Mouse (Mus musculus) liver, adult 2 months (tissue): ENCODE data around the gene Porcn. TPM values are rescaled to one million over a fixed set of nuclear protein-coding genes. Genes with fewer than 3 reads are reported as not detected.

Experiments
- DNase-seq: peaks from one replicate; pipeline ENCODE4 v3.0.0-alpha.2; 2011; ENCODE audit warnings: low read depth, low spot score; ENCODE audit errors: extremely low read depth
- H3K27ac ChIP-seq: fragments of 200-500 bp; replicated peaks from 2 replicates; pipeline ENCODE4 v1.5.1; 2012; ENCODE audit warnings: low read depth, mild to moderate bottlenecking, control low read depth, inconsistent platforms, low read length; ENCODE audit not compliant: insufficient read depth
- H3K27me3 ChIP-seq: fragments of 200-500 bp; 2 replicates; pipeline ENCODE4 v1.6.1; 2012; ENCODE audit warnings: mild to moderate bottlenecking, moderate library complexity, low read length, inconsistent platforms; ENCODE audit not compliant: control insufficient read depth, insufficient read depth
- H3K36me3 ChIP-seq: fragments of 200-500 bp; 2 replicates; pipeline ENCODE4 v1.6.1; 2012; ENCODE audit warnings: low read length, inconsistent platforms; ENCODE audit not compliant: control insufficient read depth, insufficient read depth
- H3K4me1 ChIP-seq: fragments of 200-500 bp; 2 replicates; pipeline ENCODE4 v1.6.1; 2011; ENCODE audit warnings: low read length; ENCODE audit not compliant: control insufficient read depth, insufficient read depth
- H3K4me3 ChIP-seq: fragments of 200-500 bp; 2 replicates; pipeline ENCODE4 v1.5.1; 2011; ENCODE audit warnings: low read depth, mild to moderate bottlenecking, control low read depth, low read length, moderate library complexity; ENCODE audit not compliant: insufficient read depth
- H3K79me2 ChIP-seq: fragments of 200-500 bp; 2 replicates; pipeline ENCODE4 v1.6.1; 2012; ENCODE audit warnings: inconsistent platforms, mild to moderate bottlenecking, low read length, moderate library complexity; ENCODE audit not compliant: control insufficient read depth, insufficient read depth
- H3K9ac ChIP-seq: fragments of 200-500 bp; 2 replicates; pipeline ENCODE4 v1.6.1; 2012; ENCODE audit warnings: low read depth, mild to moderate bottlenecking, control low read depth, inconsistent platforms, low read length
- CTCF ChIP-seq: fragments of 200-500 bp; IDR thresholded peaks from 2 replicates; pipeline ENCODE4 v1.5.1; 2011; ENCODE audit warnings: low read depth, low read length, control low read depth
- POLR2A ChIP-seq: fragments of 200-500 bp; IDR thresholded peaks from 2 replicates; pipeline ENCODE4 v1.6.1; 2011; ENCODE audit warnings: low read length, control low read depth; ENCODE audit not compliant: insufficient read depth; ENCODE audit errors: extremely low read depth
- WGBS: fragments of 180-500 bp; shearing (Covaris S2); methylation state at CpG from one replicate; pipeline ENCODE4 v1.1.7; 2018; 5-methylcytosine and 5-hydroxymethylcytosine counted together
- polyA plus RNA-seq: library from polyadenylated mRNA; depleted of rRNA; stranded (reverse); fragments of >200 nt; gene quantifications from 2 replicates; pipeline ENCODE4 v1.2.3, GENCODE M21; 2012; rRNA removed
- total RNA-seq: library from RNA; depleted of rRNA; stranded (reverse); fragments of >200 nt; gene quantifications from 2 replicates; pipeline ENCODE4 v1.2.3, GENCODE M21; 2014; rRNA removed

Gene Porcn
- total and polyA plus RNA-seq, 2 experiments, result 1.9 to 12.6 TPM

DNA sequence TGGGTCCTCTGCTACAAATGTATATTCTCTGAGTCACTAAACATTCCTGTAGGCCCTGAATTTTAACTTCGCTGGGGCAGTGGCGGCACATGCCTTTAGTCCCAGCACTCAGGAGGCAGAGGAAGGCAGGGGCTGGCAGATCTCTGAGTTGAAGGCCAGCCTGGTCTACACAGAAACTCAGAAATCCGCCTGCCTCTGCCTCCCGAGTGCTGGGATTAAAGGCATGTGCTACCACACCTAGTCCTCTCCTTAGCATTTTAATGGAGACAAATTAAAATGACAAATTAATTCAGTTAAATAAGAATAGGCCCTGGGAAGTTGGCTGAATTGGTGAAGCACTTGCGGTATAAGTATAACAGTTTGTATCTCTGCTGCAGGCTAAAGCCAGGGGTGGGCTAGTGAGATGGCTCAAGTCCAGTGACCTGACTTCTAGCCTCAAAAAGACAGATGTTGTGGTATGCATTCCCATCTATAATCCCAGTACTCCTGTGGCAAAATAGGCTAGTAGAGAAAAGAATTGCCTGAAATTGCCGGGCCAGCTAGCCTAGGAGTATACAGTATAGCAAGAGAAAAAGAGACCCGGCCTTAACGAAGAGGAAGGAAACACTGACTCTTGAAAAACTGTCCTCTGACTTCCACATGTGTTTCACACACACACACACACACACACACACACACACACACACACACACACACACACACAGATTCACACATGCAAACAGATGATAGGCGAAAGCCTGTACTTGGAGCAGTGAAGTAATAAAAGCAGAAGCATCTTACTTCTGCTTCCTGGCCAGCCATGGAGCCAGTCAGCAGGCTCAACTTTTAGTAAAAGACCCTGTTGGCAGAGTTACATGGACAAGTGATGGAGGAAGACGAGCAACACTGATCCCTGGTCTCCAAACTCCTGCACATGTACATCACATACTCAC lies 38.3 kb downstream of the Porcn start:
- TF ChIP-seq POLR2A (no peak), CTCF (no peak)
- no peaks in the 10 kb centered on the region for H3K4me1 ChIP-seq
- H3K36me3 ChIP-seq, result no peaks in the 10 kb centered on the region
- no peak for DNase-seq
- no peak overlapping the region for H3K4me3 ChIP-seq
- WGBS, result 89% methylated on average over 10 of the region's 10 CpGs
- H3K27ac ChIP-seq, result no peak overlapping the region
- H3K9ac ChIP-seq, result no peak overlapping the region
- H3K27me3 ChIP-seq, result no peaks in the 10 kb centered on the region
- no peaks in the 10 kb centered on the region; the same call in 1 of the 2 replicates for H3K79me2 ChIP-seq

DNA sequence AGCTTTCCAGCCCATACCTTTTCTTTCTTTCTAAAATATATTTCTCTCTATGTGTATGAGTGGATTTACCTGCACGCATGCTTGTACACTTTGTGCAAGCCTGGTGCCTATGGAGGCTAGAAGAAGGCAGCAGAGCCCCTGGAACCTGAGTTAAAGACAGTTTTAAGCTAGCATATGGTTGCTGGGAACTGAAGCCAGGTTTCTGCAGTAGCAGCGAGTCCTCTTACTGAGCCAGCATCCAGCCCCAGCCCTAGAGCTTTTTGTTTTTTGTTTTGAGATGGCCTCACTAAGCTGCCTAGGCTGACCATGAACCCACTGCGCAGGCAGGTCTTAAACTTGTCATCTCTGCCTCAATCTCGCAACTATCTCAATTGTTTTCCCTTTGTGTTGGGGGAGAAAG lies 41.9 kb downstream of the Porcn start:
- H3K79me2 ChIP-seq, result no peaks in the 10 kb centered on the region; the same call in 1 of the 2 replicates
- WGBS, result 100% methylated on average over 4 of the region's 4 CpGs
- H3K4me1 ChIP-seq, result no peaks in the 10 kb centered on the region
- DNase-seq, result no peak
- no peak overlapping the region for H3K9ac ChIP-seq
- TF ChIP-seq POLR2A (no peak), CTCF (no peak)
- no peaks in the 10 kb centered on the region for H3K36me3 ChIP-seq
- H3K4me3 ChIP-seq, result no peak overlapping the region
- H3K27ac ChIP-seq, result no peak overlapping the region
- no peaks in the 10 kb centered on the region for H3K27me3 ChIP-seq

DNA sequence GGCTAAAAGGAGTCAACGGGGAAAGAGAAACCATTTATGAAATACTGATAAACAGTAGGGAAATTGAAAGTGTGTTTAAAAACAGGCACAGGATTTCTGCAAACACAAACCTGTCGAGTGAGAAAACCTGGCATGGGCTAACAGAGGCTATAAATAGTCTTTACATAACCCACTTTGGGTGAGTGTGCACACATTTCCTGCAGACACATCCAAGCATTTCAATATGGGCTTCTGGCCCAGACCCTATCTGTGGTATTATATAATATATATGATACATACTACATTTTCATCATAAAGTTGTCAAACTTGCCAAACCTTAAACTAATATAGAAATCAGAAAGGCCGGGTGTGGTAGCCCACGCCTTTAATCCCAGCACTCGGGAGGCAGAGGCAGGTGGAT lies 43.2 kb downstream of the Porcn start:
- H3K4me3 ChIP-seq, result no peak overlapping the region
- WGBS, result 59% methylated on average over 5 of the region's 5 CpGs
- H3K9ac ChIP-seq, result no peak overlapping the region
- no peak overlapping the region for H3K27ac ChIP-seq
- no peaks in the 10 kb centered on the region; the same call in 1 of the 2 replicates for H3K79me2 ChIP-seq
- TF ChIP-seq POLR2A, result no peak
- TF ChIP-seq CTCF, result no peak
- no peak for DNase-seq
- no peaks in the 10 kb centered on the region for H3K4me1 ChIP-seq
- H3K27me3 ChIP-seq, result no peaks in the 10 kb centered on the region
- no peaks in the 10 kb centered on the region for H3K36me3 ChIP-seq

DNA sequence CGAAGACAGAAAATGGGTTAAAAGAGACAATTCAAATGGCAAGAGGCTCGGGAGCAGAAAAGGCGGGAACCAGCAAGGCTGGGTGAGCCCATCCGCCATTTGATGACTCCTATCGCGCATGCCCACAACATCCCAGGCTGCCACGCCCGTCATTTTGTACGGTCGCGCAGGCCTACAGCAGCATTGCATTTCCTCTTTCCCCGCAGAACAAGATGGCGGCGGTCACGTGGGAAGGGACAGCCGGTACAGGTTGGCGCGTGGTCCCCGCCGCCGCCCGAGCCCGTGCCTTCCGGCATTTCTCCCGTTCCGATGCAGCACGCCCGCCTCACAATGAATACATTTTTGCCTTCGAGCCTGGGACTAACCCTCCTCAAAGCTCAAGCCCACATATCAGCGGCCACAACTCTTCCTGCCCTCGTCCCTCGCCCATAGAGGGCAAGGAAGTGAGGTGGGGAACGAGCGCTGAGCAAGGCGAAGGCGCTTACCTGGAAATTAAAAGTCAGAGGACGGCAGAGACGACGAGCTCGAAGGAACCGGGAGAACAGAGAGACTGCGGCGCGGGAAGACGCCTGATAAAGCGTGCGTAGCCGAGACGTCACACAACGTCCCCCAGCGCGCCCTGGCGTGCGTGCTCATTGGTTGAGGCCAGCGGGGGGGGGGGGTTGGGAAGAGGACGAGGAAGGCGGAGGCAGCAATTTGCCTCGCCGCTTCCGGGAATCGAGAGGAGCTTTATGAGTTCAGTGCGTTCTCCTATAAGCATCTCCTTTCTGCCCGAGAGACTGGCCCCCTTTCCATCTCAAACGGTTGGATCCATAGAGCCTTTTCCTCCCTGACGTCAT lies 61.0 kb downstream of the Porcn start, which contains the start of gene Rbm3:
Rbm3 (minus strand) TSS at position 728 of the 839 bp plus-strand sequence.
- peaks cover 4% of the 10 kb centered on the region; the same call in 1 of the 2 replicates for H3K4me1 ChIP-seq
- H3K4me3 ChIP-seq, result peak within 1 kb of the TSS; percentile 97
- H3K9ac ChIP-seq, result peak within 1 kb of the TSS; percentile 95
- H3K79me2 ChIP-seq, result 0 out of 2 replicates have a peak, but pooled peaks cover 3% of the 10 kb centered on the region
- peaks cover 24% of the 10 kb centered on the region for H3K36me3 ChIP-seq
- DNase-seq, result peak; percentile 64
- TF ChIP-seq CTCF, result no peak
- peak; percentile 71 for TF ChIP-seq POLR2A
- under 1% methylated on average over 47 of the region's 65 CpGs for WGBS
- peak within 1 kb of the TSS; percentile 99 for H3K27ac ChIP-seq
- H3K27me3 ChIP-seq, result no peaks in the 10 kb centered on the region

Other genes starting within 250 kb of the Porcn start
- gene Gata1, start 228.5 kb downstream of the Porcn start, total RNA-seq, result 0.09 TPM in 1 of 2 replicates, not detected in the other
- gene Gata1, start 228.5 kb downstream of the Porcn start, polyA plus RNA-seq, result 0.06 TPM in 1 of 2 replicates, not detected in the other
- not detected in 2 replicates for gene Glod5, start 188.0 kb downstream of the Porcn start, total RNA-seq
- not detected in 2 replicates for gene Glod5, start 188.0 kb downstream of the Porcn start, polyA plus RNA-seq
- 3.5 and 4.6 TPM in 2 replicates for gene Suv39h1, start 131.8 kb downstream of the Porcn start, total RNA-seq
- 4.3 and 4.4 TPM in 2 replicates for gene Suv39h1, start 131.8 kb downstream of the Porcn start, polyA plus RNA-seq
- 1.6 and 2.2 TPM in 2 replicates for gene Was, start 116.0 kb downstream of the Porcn start, total RNA-seq
- 0.83 and 1.7 TPM in 2 replicates for gene Was, start 116.0 kb downstream of the Porcn start, polyA plus RNA-seq
- gene Wdr13, start 73.6 kb downstream of the Porcn start, total RNA-seq, result 16.7 and 18.5 TPM in 2 replicates
- 44.1 and 49.8 TPM in 2 replicates for gene Wdr13, start 73.6 kb downstream of the Porcn start, polyA plus RNA-seq
- gene Rbm3, start 60.6 kb downstream of the Porcn start, total RNA-seq, result 61.7 and 67.0 TPM in 2 replicates
- gene Rbm3, start 60.6 kb downstream of the Porcn start, polyA plus RNA-seq, result 13.2 and 24.3 TPM in 2 replicates
- 0.92 and 1.9 TPM in 2 replicates for gene Tbc1d25, start 30.3 kb downstream of the Porcn start, total RNA-seq
- gene Tbc1d25, start 30.3 kb downstream of the Porcn start, polyA plus RNA-seq, result 6.3 and 8.9 TPM in 2 replicates
- gene Ebp, start 13.0 kb downstream of the Porcn start, total RNA-seq, result 243 and 273 TPM in 2 replicates
- gene Ebp, start 13.0 kb downstream of the Porcn start, polyA plus RNA-seq, result 605 and 631 TPM in 2 replicates
- 11.0 and 16.8 TPM in 2 replicates for gene Ftsj1, start 45.9 kb upstream of the Porcn start, total RNA-seq
- 29.9 and 31.1 TPM in 2 replicates for gene Ftsj1, start 45.9 kb upstream of the Porcn start, polyA plus RNA-seq
- gene Slc38a5, start 64.6 kb upstream of the Porcn start, total RNA-seq, result 0.18 and 0.20 TPM in 2 replicates
- 0.22 and 0.24 TPM in 2 replicates for gene Slc38a5, start 64.6 kb upstream of the Porcn start, polyA plus RNA-seq
- gene Ssxb10, start 120.9 kb upstream of the Porcn start, total RNA-seq, result not detected in 2 replicates
- not detected in 2 replicates for gene Ssxb10, start 120.9 kb upstream of the Porcn start, polyA plus RNA-seq
- gene Ssxb9, start 160.5 kb upstream of the Porcn start, total RNA-seq, result not detected in 2 replicates
- not detected in 2 replicates for gene Ssxb9, start 160.5 kb upstream of the Porcn start, polyA plus RNA-seq
- gene Ssxb1, start 206.8 kb upstream of the Porcn start, total RNA-seq, result not detected in 2 replicates
- gene Ssxb1, start 206.8 kb upstream of the Porcn start, polyA plus RNA-seq, result not detected in 2 replicates